Mouse (Mus musculus) splenic B cell, adult 2 months (primary cell): Measurements from ENCODE around the gene Rhot1.

Source experiments
- DNase-seq: peaks from one replicate; pipeline ENCODE4 v3.0.0-alpha.2; 2011; ENCODE audit warnings: low read depth, low spot score
- H3K27me3 ChIP-seq: 2 replicates; pipeline ENCODE4 v1.6.1; 2012; ENCODE audit warnings: mild to moderate bottlenecking, low read length, moderate library complexity, mixed read lengths; ENCODE audit not compliant: control insufficient read depth, poor library complexity, insufficient read depth, severe bottlenecking
- H3K36me3 ChIP-seq: 2 replicates; pipeline ENCODE4 v1.6.1; 2012; ENCODE audit warnings: mild to moderate bottlenecking, low read length, moderate library complexity, mixed read lengths; ENCODE audit not compliant: control insufficient read depth, poor library complexity, insufficient read depth, severe bottlenecking

Rhot1 gene

GRCm38 (mm10) chr11:80208860-80209800, at the start of gene Rhot1:
TSS of gene Rhot1 (plus strand) at chr11:80209019.
- no peaks in the 10 kb centered on the region for H3K36me3 ChIP-seq
- no peaks in the 10 kb centered on the region for H3K27me3 ChIP-seq
- DNase-seq = peak; percentile 96

GRCm38 (mm10) chr11:80161041-80161440, 47.8 kb upstream of the Rhot1 start:
- H3K36me3 ChIP-seq = no peaks in the 10 kb centered on the region
- H3K27me3 ChIP-seq = no peaks in the 10 kb centered on the region
- no peak for DNase-seq

DNA sequence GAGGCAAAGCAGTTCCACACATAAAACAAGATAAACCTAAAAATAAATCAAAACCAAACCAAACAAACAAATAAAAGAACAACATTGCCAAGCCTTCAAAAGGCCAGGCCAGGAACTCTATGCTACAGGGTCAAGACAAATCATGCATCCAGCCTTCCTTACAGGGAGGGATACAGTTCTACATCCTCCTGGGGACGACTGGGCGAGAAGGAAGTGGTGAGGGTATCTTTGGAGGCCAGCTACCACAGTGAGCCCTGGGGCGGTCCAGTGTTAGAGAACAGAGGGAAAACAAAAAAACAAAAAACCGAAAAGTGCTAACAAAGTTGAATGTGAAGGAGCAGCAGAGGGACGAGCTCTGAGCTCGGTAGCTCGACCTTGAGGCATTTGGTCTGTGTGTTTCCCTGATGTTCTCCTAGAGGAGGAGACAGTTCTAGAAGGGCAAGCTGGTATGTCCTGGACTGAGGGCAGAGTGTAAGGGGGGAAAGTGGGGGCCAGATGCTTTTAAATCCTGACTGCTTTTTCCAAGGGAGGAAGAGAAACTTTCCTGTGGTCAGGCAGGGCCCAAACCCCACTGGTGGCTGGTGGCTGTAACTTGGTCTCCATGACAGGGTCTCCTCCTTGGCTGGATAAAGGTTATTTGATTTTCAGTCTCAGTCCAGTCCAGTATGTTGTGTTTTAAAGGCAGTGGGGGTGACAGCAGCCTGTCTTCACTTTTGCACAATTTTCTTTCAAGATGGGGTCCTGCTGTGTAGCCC, 45.3 kb upstream of the Rhot1 start:
- Histone ChIP-seq H3K27me3 (no peaks in the 10 kb centered on the region), H3K36me3 (no peaks in the 10 kb centered on the region)
- no peak for DNase-seq

GRCm38 (mm10) chr11:80164224-80164623, 44.6 kb upstream of the Rhot1 start:
- Histone ChIP-seq H3K36me3 (no peaks in the 10 kb centered on the region), H3K27me3 (no peaks in the 10 kb centered on the region)
- no peak for DNase-seq

GRCm38 (mm10) chr11:80168121-80168520, 40.7 kb upstream of the Rhot1 start:
- no peaks in the 10 kb centered on the region for H3K27me3 ChIP-seq
- H3K36me3 ChIP-seq = no peaks in the 10 kb centered on the region
- no peak for DNase-seq

DNA sequence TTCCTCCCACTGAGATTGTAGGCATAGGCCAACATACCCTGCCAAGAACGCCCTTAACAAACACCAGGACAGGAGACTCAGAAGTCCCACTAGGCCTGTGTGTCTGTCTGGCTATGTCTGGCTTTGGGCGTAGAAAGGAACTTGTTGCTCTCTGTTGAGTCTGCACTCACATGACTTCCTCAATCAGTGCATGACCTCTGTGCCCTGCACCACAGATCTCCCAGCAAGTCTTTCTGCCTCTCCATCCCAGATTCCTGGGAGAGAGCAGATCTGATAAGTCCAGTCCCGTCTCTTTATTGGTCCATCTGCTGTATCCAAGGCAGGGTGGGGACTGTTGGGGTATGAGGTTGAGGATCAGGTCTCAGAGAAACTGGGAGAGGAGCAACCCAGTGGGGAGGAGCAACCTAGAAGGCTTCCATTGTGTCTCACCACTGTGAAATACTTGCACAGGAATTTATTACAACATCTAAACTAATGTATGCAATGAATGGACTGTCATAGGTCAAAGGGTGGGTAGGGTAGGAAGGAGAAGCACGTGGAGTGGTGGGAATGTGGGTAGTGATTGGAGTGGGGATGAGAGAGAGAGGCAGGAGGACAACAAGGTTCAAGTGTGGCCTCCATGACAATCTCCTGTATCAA, 40.1 kb upstream of the Rhot1 start:
- Histone ChIP-seq H3K27me3 (no peaks in the 10 kb centered on the region), H3K36me3 (no peaks in the 10 kb centered on the region)
- peak; percentile 41 for DNase-seq

DNA sequence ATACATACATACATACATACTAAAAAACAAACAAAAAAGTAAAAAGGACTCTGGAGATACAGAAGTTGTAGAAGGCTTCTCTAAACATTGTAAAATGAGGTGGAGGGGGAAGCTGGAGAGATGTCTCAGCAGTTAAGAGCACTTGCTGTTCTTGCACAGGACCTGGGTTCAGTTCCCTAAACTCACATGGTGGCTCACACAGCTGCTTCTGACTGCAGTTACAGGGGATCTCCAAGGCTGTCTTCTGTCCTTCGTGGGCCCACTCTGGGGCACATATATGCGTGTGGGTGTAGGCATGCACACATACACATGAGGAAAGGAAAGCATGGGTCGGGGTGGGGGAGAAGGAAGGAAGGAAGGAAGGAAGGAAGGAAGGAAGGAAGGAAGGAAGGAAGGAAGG, 39.2 kb upstream of the Rhot1 start:
- Histone ChIP-seq H3K27me3 (no peaks in the 10 kb centered on the region), H3K36me3 (no peaks in the 10 kb centered on the region)
- DNase-seq = peak; percentile 51

- no peak for DNase-seq
- Histone ChIP-seq H3K36me3 (no peaks in the 10 kb centered on the region), H3K27me3 (no peaks in the 10 kb centered on the region)
Observed at GRCm38 (mm10) chr11:80170351-80170750, 38.5 kb upstream of the Rhot1 start.

- no peak for DNase-seq
- Histone ChIP-seq H3K36me3 (no peaks in the 10 kb centered on the region), H3K27me3 (no peaks in the 10 kb centered on the region)
Observed at GRCm38 (mm10) chr11:80171884-80172283, 36.9 kb upstream of the Rhot1 start.

DNA sequence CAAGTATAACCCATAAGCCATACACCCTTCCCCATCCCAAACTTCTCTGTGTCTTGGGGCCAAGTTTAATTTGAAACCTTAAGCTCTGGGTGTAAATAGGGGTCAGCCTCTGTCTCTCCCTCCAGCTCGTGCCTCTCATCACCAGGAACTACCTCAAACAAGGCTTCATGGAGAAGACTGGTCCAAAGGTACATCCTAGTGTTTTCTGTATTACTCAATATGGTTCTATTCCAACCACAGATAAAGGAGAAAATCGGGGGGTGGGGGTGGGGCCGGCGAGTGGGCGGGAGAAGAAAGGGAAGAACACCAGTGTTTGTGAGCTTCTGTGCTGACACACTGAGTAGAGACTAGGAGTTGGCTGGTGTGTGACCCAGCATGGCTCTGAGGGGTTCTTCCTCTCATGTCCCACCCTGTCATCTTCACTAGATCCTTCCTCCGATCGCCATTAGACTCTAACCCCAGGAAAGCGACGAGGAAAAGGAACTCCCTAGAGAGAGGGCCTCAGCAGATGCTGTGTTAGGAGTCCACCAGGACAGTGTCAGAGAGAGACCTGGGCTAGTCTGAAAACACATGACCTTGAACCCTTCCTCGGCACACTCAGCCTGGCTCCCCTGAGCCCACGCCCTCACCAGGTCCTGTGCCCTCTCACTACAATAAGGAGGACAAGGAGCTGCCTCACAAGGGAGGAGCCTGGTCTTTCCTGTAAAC, 34.7 kb upstream of the Rhot1 start:
- Histone ChIP-seq H3K36me3 (no peaks in the 10 kb centered on the region), H3K27me3 (no peaks in the 10 kb centered on the region)
- DNase-seq = no peak

DNA sequence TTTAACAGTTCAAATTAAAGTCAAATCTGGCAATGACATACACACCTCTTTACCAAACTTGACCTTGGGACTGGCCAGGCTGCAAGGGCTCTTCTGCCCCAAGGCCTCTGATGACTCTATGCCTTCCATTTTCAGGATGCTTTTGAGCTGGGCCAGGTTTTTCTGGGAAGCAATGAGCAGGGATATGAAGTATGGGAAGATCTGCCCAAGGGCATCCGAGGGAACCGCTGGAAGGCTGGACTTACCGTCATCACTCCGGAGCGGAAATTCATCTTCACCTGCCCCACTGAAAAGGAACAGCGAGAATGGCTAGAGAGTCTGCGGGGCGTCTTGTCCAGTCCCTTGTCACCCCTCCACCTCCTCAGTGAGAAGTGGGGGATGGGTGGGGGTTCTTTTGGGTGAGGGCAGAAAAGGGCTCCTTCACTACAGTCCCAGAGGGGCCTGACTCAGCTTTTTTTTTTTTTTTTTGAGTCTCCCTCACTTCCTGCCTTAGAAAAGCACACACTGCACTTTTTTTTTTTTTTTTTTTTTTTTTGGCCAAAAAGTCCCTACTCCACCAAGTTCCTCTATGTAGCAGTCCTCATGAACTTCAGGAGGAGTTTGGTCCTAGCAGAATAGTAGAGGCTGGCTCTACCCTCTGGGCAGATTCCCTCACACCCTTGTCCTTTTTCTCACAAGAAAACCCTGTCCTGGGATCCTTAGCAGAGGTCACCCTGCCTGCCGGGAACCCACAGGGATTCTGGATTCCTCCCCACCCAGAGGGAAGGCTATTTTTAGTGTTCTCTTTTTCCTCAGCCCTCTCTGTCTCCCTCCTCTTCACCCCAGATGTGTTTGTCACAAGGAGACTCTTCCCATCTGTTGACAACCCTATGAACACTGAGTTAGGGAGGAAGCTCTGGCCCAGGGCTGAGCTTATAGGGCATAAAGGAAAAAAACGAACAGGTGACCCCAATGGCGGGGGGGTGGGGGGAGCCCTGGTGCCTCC, 31.6 kb upstream of the Rhot1 start:
- DNase-seq = no peak
- Histone ChIP-seq H3K27me3 (no peaks in the 10 kb centered on the region), H3K36me3 (no peaks in the 10 kb centered on the region)

DNA sequence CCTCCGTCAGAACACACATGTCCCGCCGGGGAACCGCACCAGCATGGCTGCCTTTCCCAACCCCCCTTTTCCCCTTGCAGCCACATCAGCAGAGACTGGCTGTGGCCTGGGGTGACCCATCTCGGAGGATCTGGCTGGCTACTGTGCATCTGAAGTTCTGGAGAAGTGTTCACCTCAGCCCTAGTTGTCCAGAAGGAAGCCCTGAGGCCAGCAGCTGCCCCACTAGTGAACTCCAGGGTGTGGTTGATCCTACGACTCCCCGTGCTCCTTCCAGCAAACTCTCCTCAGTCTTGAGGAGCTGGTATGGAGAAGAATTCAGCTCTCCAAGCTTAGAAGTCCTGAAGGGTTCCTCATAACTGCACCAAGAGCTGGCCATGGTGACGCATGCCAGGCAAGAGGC, 30.5 kb upstream of the Rhot1 start:
- H3K36me3 ChIP-seq = no peaks in the 10 kb centered on the region
- no peaks in the 10 kb centered on the region for H3K27me3 ChIP-seq
- DNase-seq = no peak

DNA sequence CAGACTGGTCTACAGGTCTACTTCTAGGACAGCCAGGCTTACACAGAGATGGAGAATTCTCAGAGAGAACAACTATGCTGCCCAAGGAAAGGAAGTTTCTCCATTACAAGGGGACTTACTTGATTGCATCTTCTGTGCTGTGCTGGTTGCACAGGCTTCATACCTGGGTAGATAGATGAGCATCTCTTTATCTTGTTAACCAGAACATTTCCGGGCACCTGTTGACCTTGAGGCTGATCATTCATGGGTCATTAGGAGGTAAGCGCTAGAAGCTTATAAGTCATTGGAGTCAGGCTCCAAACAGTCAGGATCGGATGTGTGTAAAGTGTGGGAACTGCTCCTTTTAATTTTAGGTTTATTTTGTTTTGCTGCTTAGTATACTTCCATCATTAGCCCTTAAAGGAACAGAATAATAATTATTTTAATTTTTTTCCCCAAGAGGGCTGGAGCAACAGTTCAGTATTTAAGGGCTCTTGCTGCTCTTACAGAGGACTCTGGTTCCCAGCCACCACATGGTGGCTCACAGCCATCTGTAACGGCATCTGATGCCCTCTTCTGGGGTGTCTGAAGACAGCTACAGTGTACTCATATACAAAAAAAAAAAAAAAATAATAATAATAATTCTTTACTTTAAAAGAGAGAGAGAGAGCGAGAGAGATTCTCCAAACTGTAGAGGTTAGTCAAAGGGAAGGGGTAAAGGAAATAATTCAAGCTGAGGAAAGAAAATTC, 27.6 kb upstream of the Rhot1 start:
- peak; percentile 23 for DNase-seq
- no peaks in the 10 kb centered on the region for H3K27me3 ChIP-seq
- H3K36me3 ChIP-seq = no peaks in the 10 kb centered on the region
